Mouse (Mus musculus): Measurements from ENCODE around the gene Glb1l3.
"Not testable (repeated sequence)": the region's sequence is repeated elsewhere in the genome, so short reads cannot be mapped to it uniquely, and the experiment has no call there.

Gene Glb1l3

GRCm38 (mm10) chr9:26860751-26861150 lies at the start of gene Glb1l3:
Glb1l3 (minus strand) TSS chr9:26860890.
- peak; percentile 39 to 64 for DNase-seq

DNA sequence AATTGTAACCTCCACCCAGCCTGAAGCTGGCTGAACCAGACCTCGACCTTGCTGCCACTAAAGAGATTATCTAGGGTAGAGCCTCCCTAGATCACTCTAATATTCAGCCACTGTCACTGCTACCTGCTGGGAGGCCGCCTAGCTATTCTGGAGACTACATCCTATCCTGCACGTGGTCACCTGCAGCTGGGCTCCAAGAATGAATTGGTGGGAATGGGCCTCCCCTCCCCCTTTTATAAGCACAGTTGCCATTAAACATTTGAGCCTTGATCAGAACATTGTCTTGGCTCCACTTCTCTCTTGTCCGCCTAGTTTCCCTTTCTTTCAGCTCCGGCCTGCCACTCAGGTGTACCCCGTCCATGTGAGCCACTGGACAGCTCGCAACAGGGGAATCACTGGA lies 9.2 kb upstream of the Glb1l3 start:
- not testable (repeated sequence) for DNase-seq

GRCm38 (mm10) chr9:26831089-26831488 lies 29.6 kb downstream of the Glb1l3 start:
- DNase-seq: no peak

DNA sequence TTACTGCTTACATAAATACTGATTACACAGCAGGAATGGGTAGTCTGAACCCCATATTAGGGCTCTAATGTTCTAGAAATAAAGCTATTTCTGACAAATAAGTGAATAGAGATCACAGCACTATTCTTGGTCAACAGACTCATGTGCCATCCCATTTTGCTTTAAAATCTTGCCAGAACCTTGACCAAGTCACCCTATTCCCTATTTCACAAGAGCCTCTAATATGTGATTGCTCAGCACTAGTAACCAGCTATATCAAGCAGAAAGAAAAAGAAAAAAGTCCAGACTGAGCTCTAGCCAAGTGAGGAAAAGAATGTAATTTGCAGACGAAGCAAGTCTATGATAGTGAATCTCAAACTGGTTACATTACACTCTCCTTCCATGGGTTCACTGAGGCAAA lies 40.7 kb downstream of the Glb1l3 start:
- DNase-seq: no peak

DNA sequence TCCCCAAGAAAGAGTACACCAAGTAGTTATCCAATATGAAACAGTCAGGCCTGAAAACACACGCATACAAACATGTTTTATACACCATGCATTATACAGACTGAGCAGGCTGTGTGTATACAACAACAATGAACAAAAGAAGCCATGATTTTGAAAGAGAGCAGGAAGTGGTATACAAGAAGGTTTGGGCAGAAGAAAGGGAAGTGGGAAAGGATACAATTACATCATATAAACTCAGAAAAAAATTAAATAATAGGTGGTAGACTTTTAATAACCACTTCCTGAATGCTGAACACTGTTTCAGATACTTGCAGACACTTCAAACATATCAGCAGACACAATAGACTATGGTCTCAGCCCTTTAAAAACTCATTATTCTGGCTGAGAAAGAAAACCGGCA lies 52.0 kb downstream of the Glb1l3 start:
- no peak for DNase-seq

DNA sequence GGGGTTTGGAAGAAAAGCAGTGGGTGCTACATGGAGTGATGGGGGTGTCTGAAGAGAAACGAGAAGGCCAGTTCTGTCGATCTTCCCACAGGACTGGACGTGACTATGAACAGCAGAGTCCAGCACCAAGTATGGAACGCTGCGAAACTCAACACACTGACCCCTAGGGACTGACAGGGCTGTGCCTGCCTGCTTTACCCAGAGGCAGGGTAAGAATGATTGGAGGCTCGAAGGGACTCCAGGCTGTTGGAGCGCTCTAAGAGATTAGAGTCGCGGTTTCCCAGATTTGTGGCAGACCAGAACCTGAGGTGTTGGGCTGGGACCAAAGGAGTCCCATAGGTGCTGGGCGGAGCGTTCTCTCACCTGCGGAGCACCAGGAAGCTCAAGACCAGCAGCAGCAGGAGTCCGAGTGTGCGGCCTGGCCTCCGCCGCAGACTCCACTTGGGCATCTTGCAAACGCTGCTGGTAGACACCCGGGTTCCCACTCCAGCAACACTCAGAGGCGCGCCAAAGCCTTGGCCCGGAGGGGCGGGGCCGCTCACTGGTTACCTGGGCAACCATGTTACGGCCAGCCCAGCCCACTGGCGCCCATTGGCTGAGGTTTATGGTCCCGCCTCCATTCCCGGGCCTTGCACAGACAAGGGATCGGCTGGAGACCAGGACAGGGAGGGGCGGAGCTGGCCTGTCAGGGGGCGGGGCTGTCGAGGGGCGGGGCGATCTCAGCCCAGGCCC lies 54.6 kb downstream of the Glb1l3 start, which contains the start of gene Glb1l2:
Gene Glb1l2 (minus strand): TSS at position 534 of the 732 bp plus-strand sequence.
- peak; percentile 95 to 98 for DNase-seq

GRCm38 (mm10) chr9:26804321-26804720 lies 56.4 kb downstream of the Glb1l3 start:
- peak in 1 of 2 experiments; percentile 29 for DNase-seq

DNA sequence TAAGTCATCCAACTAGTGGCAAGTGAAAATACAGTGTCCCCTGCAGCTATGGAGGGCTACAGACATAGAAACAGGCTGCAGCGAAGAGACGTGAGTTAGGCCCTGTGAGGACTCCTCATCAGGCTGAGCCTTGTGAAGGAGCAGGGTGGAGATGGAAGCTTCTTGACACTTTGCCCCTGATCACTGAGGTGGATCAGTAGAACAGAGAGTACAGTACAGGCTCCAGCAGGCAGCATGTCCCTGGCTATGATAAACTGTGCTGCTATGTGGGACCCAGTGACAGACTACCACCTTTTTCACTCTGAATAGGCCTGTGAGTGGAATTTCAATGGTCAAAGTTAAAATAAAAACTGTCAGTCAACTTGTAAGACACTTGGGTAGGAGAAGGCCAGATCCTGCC lies 60.3 kb downstream of the Glb1l3 start:
- DNase-seq: no peak

- no peak for DNase-seq
Measured at GRCm38 (mm10) chr9:26798731-26799130, 62.0 kb downstream of the Glb1l3 start.

DNA sequence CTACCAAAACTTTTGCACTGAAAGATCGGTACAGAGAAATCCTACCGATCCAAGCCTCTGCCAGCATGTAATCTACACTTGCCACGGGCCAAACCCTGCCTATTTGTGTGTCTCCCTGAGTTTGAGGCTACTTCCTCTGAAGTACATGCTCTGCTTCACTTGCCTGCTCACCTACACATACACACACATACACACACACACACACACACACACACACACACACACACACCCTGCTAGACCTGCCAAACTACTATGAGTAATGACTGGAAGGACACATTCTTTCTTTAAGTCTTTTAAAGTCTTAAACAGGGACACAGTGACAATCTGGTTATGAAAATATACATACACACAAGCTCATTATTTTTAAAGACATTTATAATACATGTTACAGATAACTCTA lies 62.5 kb downstream of the Glb1l3 start:
- no peak for DNase-seq

- DNase-seq: no peak
Measured at GRCm38 (mm10) chr9:26792829-26793228, 67.9 kb downstream of the Glb1l3 start.

DNA sequence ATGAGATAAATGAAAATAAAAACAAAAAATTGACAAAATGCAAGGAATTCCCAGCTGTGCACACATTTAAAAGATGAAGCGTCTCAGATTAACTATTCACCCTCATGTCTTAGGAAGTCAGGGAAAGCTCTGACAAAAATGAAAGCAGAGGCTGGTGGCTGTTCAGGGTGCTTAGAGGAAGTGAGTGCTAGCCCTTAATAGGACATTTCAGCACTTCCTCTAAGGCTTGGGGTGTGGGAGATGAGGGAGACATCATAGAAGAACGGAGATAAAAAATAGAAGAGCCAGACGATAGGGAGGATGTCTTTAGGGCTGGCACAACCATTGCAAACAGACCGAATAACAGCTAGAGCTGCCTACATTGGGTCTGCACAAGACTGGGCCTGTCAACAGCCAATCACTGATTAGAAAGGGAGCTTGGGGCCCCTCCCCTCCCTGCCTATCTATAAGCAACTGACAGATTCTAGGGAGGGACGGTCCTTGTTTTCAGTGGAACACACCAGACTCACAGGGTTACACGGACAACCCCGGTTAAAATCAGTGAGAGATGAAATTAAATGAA lies 77.2 kb downstream of the Glb1l3 start:
- no peak for DNase-seq

DNA sequence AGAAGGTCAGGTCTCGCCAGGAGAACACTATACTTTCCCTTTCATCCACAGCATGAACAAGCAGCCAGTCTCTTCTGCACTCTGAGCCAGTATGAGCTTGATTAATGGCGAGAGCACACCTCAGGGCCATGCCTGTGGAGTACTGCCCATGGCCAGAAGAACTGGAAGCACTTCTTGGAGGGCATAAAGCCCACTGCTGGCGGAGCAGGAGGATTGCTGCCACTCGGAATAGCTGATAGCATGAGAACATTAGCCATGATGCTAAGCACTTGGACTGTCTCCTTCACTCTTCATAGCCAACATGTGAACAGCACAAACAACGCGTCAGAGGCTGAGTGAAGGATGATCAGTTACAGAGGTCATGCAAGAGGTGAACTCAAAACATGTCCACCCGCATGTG lies 82.3 kb downstream of the Glb1l3 start:
- DNase-seq: no peak

GRCm38 (mm10) chr9:26776122-26776902 lies 84.4 kb downstream of the Glb1l3 start:
- peak in 1 of 2 experiments; percentile 45 for DNase-seq

- no peak for DNase-seq
Measured at GRCm38 (mm10) chr9:26775700-26776099, 85.0 kb downstream of the Glb1l3 start.

DNA sequence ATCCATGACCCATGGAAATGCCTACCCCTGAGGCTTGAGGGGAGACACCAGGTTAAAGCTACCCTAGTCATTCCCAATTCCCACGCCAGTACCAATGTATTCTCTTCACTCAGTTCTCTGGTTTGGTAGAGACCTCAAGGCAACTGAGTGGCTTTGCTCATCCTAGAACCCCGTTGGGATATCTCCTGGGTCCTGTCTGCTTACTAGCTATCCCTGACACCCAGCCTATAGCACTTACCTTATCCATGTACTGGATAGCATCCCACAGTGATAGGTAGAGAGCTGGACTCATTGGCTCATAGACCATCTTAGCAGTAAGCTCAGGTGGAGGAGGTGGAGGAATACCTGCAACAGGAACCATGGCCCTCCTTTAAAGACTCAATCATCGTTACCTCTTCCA lies 92.5 kb downstream of the Glb1l3 start:
- no peak for DNase-seq
